Mouse (Mus musculus) intestine, embryonic 15.5 days (tissue): ENCODE data around the gene Hhatl. TPM values are rescaled to one million over a fixed set of nuclear protein-coding genes. Genes with fewer than 3 reads are reported as not detected.

Experiments used
- ATAC-seq: fragments of 200-750 bp; cut with Nextera tagmentation; 2 replicates; pipeline ENCODE4 v1.8.0; 2017; ENCODE audit warnings: moderate TSS enrichment, moderate library complexity
- H3K27ac ChIP-seq: fragments of 300-500 bp; sonication (generic); 2 replicates; pipeline ENCODE4 v1.5.1; 2015; ENCODE audit warnings: mild to moderate bottlenecking, inconsistent platforms
- H3K27me3 ChIP-seq: fragments of 300-500 bp; sonication (generic); replicated peaks from 2 replicates; pipeline ENCODE4 v1.6.1; 2015; ENCODE audit warnings: inconsistent platforms
- H3K36me3 ChIP-seq: fragments of 300-500 bp; sonication (generic); 2 replicates; pipeline ENCODE4 v1.6.1; 2015; ENCODE audit warnings: inconsistent platforms
- H3K4me1 ChIP-seq: fragments of 300-500 bp; sonication (generic); replicated peaks from 2 replicates; pipeline ENCODE4 v1.6.1; 2015; ENCODE audit warnings: inconsistent platforms
- H3K4me2 ChIP-seq: fragments of 300-500 bp; sonication (generic); replicated peaks from 2 replicates; pipeline ENCODE4 v1.6.1; 2015; ENCODE audit warnings: mild to moderate bottlenecking, inconsistent platforms
- H3K4me3 ChIP-seq: fragments of 300-500 bp; sonication (generic); replicated peaks from 2 replicates; pipeline ENCODE4 v1.5.1; 2015; ENCODE audit warnings: inconsistent platforms
- H3K9ac ChIP-seq: fragments of 300-500 bp; sonication (generic); 2 replicates; pipeline ENCODE4 v1.6.1; 2015; ENCODE audit warnings: inconsistent platforms
- H3K9me3 ChIP-seq: fragments of 300-500 bp; sonication (generic); 2 replicates; pipeline ENCODE4 v1.6.1; 2016; ENCODE audit warnings: inconsistent platforms
- WGBS: fragments of 180-500 bp; shearing (Covaris S2); methylation state at CpG from one replicate; pipeline ENCODE4 v1.1.7; 2015; 5-methylcytosine and 5-hydroxymethylcytosine counted together
- polyA plus RNA-seq: library from polyadenylated mRNA; unstranded; fragments of >200 nt; fragmentation: Nextera tagmentation; extraction: Ambion mirVana; gene quantifications from 2 replicates; pipeline ENCODE4 v1.2.1, GENCODE M21; 2015

Hhatl gene
- polyA plus RNA-seq, 1 experiment from 2014 or later, result 1.5 TPM

DNA sequence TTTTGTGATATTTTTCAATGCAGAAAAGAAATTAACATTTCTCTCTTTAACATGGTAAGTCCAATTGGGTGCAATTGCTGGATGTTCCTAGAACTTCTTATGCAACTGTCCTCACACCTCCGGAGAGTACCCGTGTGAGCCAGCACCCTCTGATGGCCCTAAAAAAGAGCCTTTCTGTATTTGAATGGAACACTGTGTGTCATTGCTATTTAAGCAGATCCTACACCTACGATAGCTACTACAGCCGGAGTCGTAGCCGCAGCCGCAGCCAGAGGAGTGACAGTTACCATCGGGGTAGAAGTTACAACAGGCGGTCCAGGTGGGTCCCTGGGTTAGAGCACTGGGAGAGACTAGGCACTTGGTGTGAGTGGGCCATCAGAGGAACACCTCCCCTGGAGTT is 39.5 kb downstream of the Hhatl start:
- Histone ChIP-seq H3K27me3 (no peaks in the 10 kb centered on the region), H3K4me2 (no peak overlapping the region), H3K9ac (no peak overlapping the region), H3K9me3 (no peaks in the 10 kb centered on the region), H3K4me1 (peaks cover under 1% of the 10 kb centered on the region), H3K4me3 (no peak overlapping the region), H3K27ac (no peak overlapping the region), H3K36me3 (peaks cover 65% of the 10 kb centered on the region)
- WGBS, result 96% methylated on average over 9 of the region's 9 CpGs
- no peak for ATAC-seq

GRCm38 (mm10) chr9:121744051-121744450 is 48.3 kb downstream of the Hhatl start:
- H3K36me3 ChIP-seq, result peaks cover 54% of the 10 kb centered on the region
- 89% methylated on average over 8 of the region's 8 CpGs for WGBS
- H3K9me3 ChIP-seq, result no peaks in the 10 kb centered on the region
- H3K4me1 ChIP-seq, result no peaks in the 10 kb centered on the region
- no peak for ATAC-seq
- no peak overlapping the region for H3K27ac ChIP-seq
- H3K9ac ChIP-seq, result no peak overlapping the region
- no peak overlapping the region for H3K4me2 ChIP-seq
- no peak overlapping the region for H3K4me3 ChIP-seq
- no peaks in the 10 kb centered on the region for H3K27me3 ChIP-seq

- 94% methylated on average over 3 of the region's 3 CpGs for WGBS
- Histone ChIP-seq H3K9ac (no peak overlapping the region), H3K27ac (no peak overlapping the region), H3K4me1 (no peaks in the 10 kb centered on the region), H3K9me3 (no peaks in the 10 kb centered on the region), H3K4me3 (no peak overlapping the region), H3K36me3 (peaks cover 34% of the 10 kb centered on the region), H3K27me3 (no peaks in the 10 kb centered on the region), H3K4me2 (no peak overlapping the region)
- no peak for ATAC-seq
These were observed 51.1 kb downstream of the Hhatl start for GRCm38 (mm10) chr9:121741168-121741567.

DNA sequence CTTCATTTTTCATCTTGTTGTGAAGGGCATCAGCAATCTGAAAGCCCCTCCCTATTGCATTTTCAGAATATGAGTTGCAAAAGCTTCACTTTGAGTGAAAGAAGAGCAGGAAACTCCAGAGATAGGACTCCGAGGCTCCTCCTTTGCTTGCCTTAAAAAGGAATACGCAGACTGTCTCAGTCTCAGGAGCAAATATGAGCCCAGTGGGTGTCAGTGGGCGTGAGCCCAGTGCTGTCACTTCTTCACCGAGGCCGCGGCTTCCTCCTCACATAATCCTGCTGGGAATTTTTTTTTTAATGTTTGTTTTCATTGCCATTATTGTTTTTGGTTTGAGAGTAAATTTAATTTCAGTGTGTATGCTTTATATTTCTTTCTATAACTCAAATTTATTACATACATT is 51.8 kb downstream of the Hhatl start:
- H3K4me2 ChIP-seq, result no peak overlapping the region
- no peaks in the 10 kb centered on the region for H3K27me3 ChIP-seq
- WGBS, result 87% methylated on average over 6 of the region's 6 CpGs
- no peak overlapping the region for H3K4me3 ChIP-seq
- H3K4me1 ChIP-seq, result no peaks in the 10 kb centered on the region
- H3K9ac ChIP-seq, result no peak overlapping the region
- peaks cover 30% of the 10 kb centered on the region for H3K36me3 ChIP-seq
- H3K27ac ChIP-seq, result no peak overlapping the region
- no peak for ATAC-seq
- no peaks in the 10 kb centered on the region for H3K9me3 ChIP-seq

Other genes starting within 250 kb of the Hhatl start
- gene Lyzl4, start 150.4 kb downstream of the Hhatl start, polyA plus RNA-seq, result not detected in 2 replicates
- gene Vipr1, start 149.8 kb downstream of the Hhatl start, polyA plus RNA-seq, result 6.1 and 7.0 TPM in 2 replicates
- 14.5 and 14.7 TPM in 2 replicates for gene Sec22c, start 87.0 kb downstream of the Hhatl start, polyA plus RNA-seq
- gene Ss18l2, start 82.2 kb downstream of the Hhatl start, polyA plus RNA-seq, result 141 and 147 TPM in 2 replicates
- 57.9 and 62.6 TPM in 2 replicates for gene Nktr, start 73.3 kb downstream of the Hhatl start, polyA plus RNA-seq
- 13.0 and 14.0 TPM in 2 replicates for gene Zfp651, start 33.2 kb downstream of the Hhatl start, polyA plus RNA-seq
- 0.29 and 0.39 TPM in 2 replicates for gene Klhl40, start 14.9 kb downstream of the Hhatl start, polyA plus RNA-seq
- 1.1 and 1.3 TPM in 2 replicates for gene Ccdc13, start 47.0 kb upstream of the Hhatl start, polyA plus RNA-seq
- gene Higd1a, start 65.9 kb upstream of the Hhatl start, polyA plus RNA-seq, result 169 and 174 TPM in 2 replicates
- 0.46 and 0.80 TPM in 2 replicates for gene Ackr2, start 105.8 kb upstream of the Hhatl start, polyA plus RNA-seq
- gene Cyp8b1, start 123.8 kb upstream of the Hhatl start, polyA plus RNA-seq, result not detected in 2 replicates
- 3.1 and 4.6 TPM in 2 replicates for gene Fam198a, start 158.5 kb upstream of the Hhatl start, polyA plus RNA-seq
- 12.9 and 15.9 TPM in 2 replicates for gene Pomgnt2, start 204.6 kb upstream of the Hhatl start, polyA plus RNA-seq